Mouse (Mus musculus) cerebellum, adult 2 months (tissue): ENCODE measurements at regions not wholly inside any gene's neighbourhood (a gene's known extent, or its start where the extent isn't known, plus 50 kb on each side); places are given as distances from the start of the nearest gene placed in this dataset.

Source experiments
- DNase-seq, 2 experiments: peaks; one replicate each; pipeline ENCODE4 v3.0.0; 2021
- H3K27ac ChIP-seq: fragments of 200-500 bp; 2 replicates; pipeline ENCODE4 v1.5.1; 2012; ENCODE audit warnings: low read length, control low read depth, inconsistent platforms; ENCODE audit not compliant: insufficient read depth
- H3K27me3 ChIP-seq: fragments of 200-500 bp; 2 replicates; pipeline ENCODE4 v1.6.1; 2012; ENCODE audit warnings: inconsistent platforms, mild to moderate bottlenecking, low read length, moderate library complexity; ENCODE audit not compliant: control insufficient read depth, insufficient read depth
- H3K4me1 ChIP-seq: fragments of 200-500 bp; 2 replicates; pipeline ENCODE4 v1.6.1; 2011; ENCODE audit warnings: low read length; ENCODE audit not compliant: control insufficient read depth, insufficient read depth
- H3K4me3 ChIP-seq: fragments of 200-500 bp; replicated peaks from 2 replicates; pipeline ENCODE3; 2011; ENCODE audit warnings: mild to moderate bottlenecking, low read depth, low read length, control low read depth; ENCODE audit not compliant: insufficient read depth
- CTCF ChIP-seq: fragments of 200-500 bp; IDR thresholded peaks from 2 replicates; pipeline ENCODE4 v1.5.1; 2011; ENCODE audit warnings: low read depth, mild to moderate bottlenecking, control low read depth, low read length, moderate library complexity, borderline replicate concordance; ENCODE audit not compliant: insufficient read depth
- POLR2A ChIP-seq: fragments of 200-500 bp; IDR thresholded peaks from 2 replicates; pipeline ENCODE4 v1.6.1; 2011; ENCODE audit warnings: low read length, control low read depth, borderline replicate concordance; ENCODE audit not compliant: insufficient read depth
- WGBS: fragments of 180-500 bp; shearing (Covaris S2); methylation state at CpG from one replicate; pipeline ENCODE4 v1.1.7; 2018; 5-methylcytosine and 5-hydroxymethylcytosine counted together

DNA sequence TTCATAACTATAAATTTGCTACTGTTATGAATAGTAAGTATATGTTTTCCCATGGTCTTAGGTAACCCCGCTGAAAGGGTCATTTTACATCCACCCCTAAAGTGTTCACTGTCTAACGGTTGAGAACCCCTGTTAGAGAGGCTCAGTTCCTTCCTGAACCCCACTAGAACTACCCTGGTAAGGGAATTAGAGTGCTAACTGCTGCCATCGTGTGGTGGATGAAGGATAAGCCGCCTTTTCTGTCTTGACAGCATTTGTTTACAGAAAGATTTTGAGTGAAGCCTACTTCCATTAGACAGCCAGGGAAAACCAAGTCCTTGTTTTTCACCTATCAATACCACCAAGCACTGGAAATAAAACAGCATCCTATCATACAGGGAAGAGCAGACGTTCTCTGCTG lies 90.3 kb upstream of the Tbx22 start:
- no peaks in the 10 kb centered on the region for H3K27me3 ChIP-seq
- TF ChIP-seq POLR2A (no peak), CTCF (no peak)
- no peaks in the 10 kb centered on the region for H3K4me1 ChIP-seq
- H3K27ac ChIP-seq, result no peak overlapping the region
- whole genome bisulfite sequencing, result 17% methylated on average over 5 of the region's 5 CpGs
- H3K4me3 ChIP-seq, result no peak overlapping the region
- peak in 1 of 2 experiments; percentile 5 for DNase-seq
